Mouse (Mus musculus): Measurements from ENCODE around the gene Immp2l.

GRCm38 (mm10) chr12:41724585-41724984 lies 700.7 kb downstream of the Immp2l start:
- TF ChIP-seq POLR2A (IDR thresholded peaks at IDR 0.05; ENCODE audit: low read depth, low read length) (no peak), CTCF (conservative IDR thresholded peaks at IDR 0.05; ENCODE audit: insufficient read depth, insufficient read length, low read depth, low read length) (no peak)

Data from kidney, adult 2 months (tissue).